Mouse (Mus musculus) thymus, postnatal 4 days (tissue): ENCODE measurements around the gene Calcb.

Experiments used
- DNase-seq: peaks from one replicate; pipeline ENCODE4 v3.0.0; 2021

Calcb gene

DNA sequence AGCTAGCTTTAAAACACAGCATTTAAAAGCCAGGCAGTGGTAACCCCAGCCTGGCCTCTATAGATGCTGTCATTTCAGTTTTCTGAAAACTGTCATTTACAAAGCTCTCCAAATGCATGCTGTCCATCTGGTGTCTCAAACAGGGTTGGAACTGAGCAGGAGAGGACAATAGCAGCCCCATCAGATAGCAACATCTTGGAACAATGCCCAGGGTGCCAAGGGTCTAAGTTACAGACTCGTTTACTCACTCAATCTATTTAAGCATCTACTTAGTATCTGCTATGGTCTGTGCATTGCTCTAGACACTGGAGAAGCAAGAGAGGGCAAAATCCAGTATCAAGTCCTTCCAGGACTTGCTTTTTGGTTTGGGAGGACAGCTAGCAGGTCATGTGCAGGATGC, 35.8 kb downstream of the Calcb start:
- no peak for DNase-seq

DNA sequence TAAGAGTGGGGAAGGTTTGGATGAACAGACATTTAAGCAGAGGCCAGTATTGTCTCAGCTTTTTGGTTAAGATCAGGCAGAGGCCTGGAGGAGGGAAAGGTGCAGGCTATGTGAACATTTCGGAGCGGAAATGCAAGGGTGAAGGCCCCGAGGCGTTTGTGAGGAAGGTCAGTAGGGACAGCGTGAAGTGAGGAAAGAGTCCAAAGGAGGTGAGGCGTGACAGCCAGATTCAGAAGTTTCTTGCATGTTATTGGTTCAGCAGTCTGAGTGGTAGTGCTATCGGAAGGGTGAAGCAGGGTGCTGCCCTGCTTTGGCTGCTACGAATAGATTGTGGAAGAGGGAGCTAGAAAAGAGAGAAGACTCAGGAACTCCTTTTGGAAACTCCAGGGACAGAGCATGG, 36.2 kb downstream of the Calcb start:
- no peak for DNase-seq

DNA sequence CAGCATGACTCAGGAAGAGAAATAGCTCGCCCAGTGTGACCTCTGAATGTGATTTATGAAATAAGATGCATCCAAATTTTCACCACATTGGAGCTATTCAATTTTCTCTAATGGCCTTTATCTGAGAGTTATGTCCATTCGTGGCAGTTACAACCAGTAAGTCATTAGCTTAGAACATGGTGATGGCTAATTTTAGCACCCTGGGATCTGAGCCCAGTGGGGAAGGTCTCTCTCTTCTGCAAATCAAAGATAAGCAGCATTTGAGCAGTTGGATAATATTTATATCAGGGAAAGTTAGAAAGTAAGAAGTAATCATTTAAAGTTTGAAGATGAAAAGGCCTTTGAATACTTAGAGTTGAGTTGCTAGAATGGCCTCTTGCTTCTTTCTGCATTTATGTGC, 44.2 kb downstream of the Calcb start:
- DNase-seq, result no peak

DNA sequence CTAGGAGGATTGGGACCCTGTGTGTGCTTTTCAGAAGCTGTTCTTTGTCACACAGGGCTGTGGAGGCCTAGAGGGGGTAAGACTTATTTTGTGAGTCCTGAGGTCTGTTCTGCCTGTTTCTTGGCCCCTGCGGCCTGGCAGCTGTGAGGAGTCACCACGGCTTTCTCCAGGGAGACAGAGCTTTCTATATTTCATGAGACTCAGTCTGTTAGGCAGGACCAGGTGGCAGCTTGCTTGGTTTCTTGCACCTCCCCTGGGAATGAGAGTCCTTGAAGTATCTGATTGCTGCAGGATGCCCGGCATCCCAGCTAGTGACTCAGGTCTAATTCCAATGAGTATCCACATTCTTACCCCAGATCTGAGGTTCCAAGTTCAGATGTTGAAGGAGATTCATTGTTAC, 46.8 kb downstream of the Calcb start:
- no peak for DNase-seq

DNA sequence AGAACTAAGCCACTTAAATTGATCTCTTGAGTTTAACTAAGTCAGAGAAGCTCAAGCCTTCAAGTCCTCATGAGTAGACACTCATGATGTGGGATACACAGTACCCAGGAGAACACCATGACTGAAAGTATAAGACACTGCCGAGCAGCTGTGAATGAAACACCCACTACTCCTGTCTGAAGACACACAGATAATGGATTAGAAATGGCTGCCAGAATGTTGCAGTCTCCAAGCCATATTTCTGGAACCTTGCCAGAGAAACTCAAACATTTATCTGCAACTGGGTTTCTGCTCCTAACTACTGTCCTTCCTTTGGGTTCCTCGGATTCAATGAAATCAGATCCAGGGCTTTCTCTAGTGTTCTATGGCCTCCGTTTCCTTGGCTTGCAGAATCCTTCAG, 48.1 kb downstream of the Calcb start:
- DNase-seq, result no peak

DNA sequence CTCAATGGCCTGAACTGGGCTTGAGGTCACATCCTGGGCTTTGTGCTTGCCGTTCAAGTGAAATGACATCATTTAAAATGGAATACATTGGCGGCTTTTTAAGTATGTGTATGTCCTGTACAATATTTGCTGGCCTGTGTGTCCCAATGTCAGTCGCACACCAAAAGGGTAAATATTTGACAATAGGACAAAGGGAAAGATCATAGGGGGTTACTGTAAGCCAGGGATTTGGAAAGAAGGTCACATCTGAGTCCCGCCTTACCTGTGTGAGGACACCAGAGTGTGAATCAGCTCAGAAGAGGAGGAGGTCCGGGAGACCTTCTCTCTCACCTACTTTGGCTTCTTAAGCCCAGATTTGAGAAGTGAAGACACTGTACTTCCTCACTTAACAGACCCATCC, 50.1 kb downstream of the Calcb start:
- DNase-seq, result no peak

DNA sequence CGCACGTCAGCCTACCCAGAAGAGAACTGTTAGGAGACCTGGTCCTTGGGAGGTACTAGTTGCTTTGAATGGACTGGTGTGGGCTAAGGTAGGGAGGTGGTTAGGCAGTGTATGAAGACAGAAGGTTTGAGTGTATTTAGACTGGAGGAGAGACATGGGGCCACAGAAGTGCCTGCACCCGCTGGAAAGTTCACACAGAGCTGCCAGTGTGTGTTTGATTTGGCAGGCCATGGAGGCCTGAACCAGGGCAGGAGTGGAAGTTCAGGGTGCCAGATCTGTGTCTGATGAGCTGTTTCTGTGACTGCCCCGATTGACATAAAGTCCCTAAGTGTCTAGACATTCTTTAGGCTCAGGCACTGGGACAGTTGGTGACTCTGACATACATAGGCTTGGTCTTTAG, 50.6 kb downstream of the Calcb start:
- no peak for DNase-seq

DNA sequence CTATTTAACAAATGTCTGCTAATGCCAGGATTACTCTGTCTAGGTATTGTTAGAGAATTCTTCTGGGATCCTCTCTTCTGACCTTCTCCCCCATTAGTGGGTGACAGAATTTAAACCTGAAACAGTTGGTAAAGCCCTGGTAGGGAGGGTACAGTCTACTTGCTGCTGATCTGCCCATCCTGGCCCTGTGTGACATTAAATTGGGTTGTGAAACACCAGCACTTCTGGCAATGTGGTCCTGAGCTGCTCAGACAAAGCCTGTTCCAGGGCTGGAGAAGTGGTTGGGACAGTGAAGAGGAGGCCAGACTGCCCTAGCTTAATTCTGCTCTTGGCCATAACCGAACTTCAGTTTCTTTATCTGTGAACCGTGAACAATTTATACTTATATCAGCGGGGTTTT, 52.1 kb downstream of the Calcb start:
- no peak for DNase-seq

DNA sequence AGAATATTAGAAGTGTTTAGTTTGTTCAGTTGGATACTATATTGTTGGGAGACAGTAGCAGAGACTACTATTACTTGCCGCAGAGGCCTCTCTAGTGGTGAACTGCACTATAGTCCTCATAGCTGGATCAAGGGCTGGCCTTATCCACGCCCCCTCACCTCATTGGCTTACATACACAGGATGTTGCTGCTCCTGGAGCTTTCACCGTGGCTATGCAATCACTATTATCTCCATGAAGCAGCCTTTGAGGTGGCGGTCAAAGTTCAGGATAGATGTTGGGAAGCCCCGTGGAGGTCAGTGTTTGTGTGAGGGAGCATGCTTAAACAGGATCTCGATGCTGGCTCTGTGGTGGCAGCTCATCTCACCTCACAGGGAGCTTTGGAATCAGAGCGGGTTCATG, 53.4 kb downstream of the Calcb start:
- no peak for DNase-seq
